Mouse (Mus musculus): Measurements from ENCODE around the gene H2bfm. TPM values are rescaled to one million over a fixed set of nuclear protein-coding genes. Genes with fewer than 3 reads are reported as not detected.
A peak's percentile ranks its signal among the peaks of the same experiment; 100 is the strongest.
"Not testable (repeated sequence)": the region's sequence is repeated elsewhere in the genome, so short reads cannot be mapped to it uniquely, and the experiment has no call there.

H2bfm gene
- polyA plus RNA-seq (2015; fragmentation: Nextera tagmentation; extraction: Ambion mirVana): not detected in 2 replicates

DNA sequence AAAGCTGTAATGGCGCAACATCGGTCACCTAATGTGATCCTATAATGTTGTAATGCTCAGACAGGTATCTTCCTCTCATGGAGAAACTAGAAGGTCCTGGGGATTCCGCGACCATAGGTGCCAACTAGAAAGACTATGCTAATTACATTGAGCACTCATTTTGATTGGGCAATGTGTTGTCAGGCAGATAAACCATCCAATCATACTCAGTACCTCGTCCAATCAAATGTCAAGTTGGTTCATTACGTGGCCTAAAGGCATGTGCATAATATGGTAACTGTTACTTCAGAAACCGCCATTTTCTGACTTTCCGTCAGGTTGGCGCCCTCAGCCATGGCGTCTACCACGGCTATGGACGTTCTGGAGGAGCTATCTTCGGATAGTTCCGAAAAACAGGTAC, at the start of gene H2bfm:
Gene H2bfm, plus strand, starts transcription at position 295 of the 400 bp plus-strand sequence.
- no peak for ATAC-seq (ENCODE audit: low read depth)
- H3K27ac ChIP-seq: no peak within 1 kb of the TSS
- peaks cover 5% of the 10 kb centered on the region; the same call in 1 of the 2 replicates for H3K9me3 ChIP-seq (replicated peaks)
- no peaks in the 10 kb centered on the region for H3K27me3 ChIP-seq
- H3K4me3 ChIP-seq (replicated peaks): no peak within 1 kb of the TSS
- H3K4me2 ChIP-seq: no peak within 1 kb of the TSS
- no peaks in the 10 kb centered on the region for H3K36me3 ChIP-seq
- no peaks in the 10 kb centered on the region for H3K4me1 ChIP-seq (replicated peaks)
- no peak within 1 kb of the TSS for H3K9ac ChIP-seq
- 75% methylated on average over 14 of the region's 14 CpGs for whole genome bisulfite sequencing (ENCODE audit: insufficient replicate concordance)
- no peak for DNase-seq

DNA sequence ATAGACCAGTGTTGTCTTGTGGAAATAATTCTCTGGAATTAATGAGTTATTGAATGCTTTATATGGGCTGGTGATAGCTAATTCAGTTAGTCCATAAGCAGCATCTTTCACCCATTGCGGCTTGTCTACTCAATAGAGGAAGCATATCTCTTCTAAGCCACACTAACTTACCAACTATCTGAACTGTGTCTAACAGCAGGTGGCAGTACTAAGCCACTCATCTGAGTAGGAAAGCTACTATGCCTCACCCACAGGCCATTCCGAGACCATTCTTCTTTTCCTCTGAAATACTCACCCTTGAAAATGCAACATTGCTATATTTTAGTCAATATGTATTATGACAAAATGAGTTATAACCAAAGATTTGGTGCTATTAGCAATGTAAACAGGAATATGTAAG, 31.4 kb upstream of the H2bfm start:
- ATAC-seq (ENCODE audit: low read depth) (no peak), DNase-seq (no peak)
- no peak overlapping the region for H3K4me2 ChIP-seq
- no peaks in the 10 kb centered on the region for H3K36me3 ChIP-seq
- H3K4me3 ChIP-seq (replicated peaks): no peak overlapping the region
- no peaks in the 10 kb centered on the region for H3K9me3 ChIP-seq (replicated peaks)
- H3K4me1 ChIP-seq (replicated peaks): no peaks in the 10 kb centered on the region
- 56% methylated on average over 2 of the region's 2 CpGs for WGBS (ENCODE audit: insufficient replicate concordance)
- no peaks in the 10 kb centered on the region for H3K27me3 ChIP-seq
- H3K27ac ChIP-seq: no peak overlapping the region
- H3K9ac ChIP-seq: no peak overlapping the region

- Histone ChIP-seq H3K4me2 (no peak overlapping the region), H3K4me1 (replicated peaks) (no peaks in the 10 kb centered on the region), H3K36me3 (no peaks in the 10 kb centered on the region), H3K4me3 (replicated peaks) (no peak overlapping the region), H3K27ac (no peak overlapping the region), H3K9ac (no peak overlapping the region), H3K27me3 (no peaks in the 10 kb centered on the region), H3K9me3 (replicated peaks) (no peaks in the 10 kb centered on the region)
- no peak for DNase-seq
- ATAC-seq (ENCODE audit: low read depth): no peak
- 51% methylated on average over 4 of the region's 4 CpGs for WGBS (ENCODE audit: insufficient replicate concordance)
These were observed 22.8 kb upstream of the H2bfm start for GRCm38 (mm10) chrX:136904369-136904768.

DNA sequence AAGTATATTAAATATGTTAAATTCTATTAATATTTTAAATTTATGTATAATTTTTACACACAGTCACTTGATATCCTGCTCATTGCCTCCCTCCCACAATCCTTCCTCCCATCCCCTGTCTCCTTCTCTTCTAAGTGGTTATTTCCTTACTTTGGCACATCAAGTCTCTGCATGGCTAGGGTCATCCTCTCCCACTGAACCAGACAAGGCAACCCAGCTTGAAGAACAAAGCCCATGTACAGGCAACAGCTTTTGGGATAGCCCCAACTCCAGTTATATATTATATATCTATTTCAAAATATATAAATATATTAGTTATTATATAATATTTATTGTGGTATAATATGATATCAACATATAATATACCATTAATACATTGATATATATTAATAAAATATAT, 1.3 kb upstream of the H2bfm start:
- Histone ChIP-seq H3K9me3 (replicated peaks) (peaks cover 5% of the 10 kb centered on the region; the same call in 1 of the 2 replicates), H3K4me1 (replicated peaks) (no peaks in the 10 kb centered on the region), H3K9ac (no peak overlapping the region), H3K4me3 (replicated peaks) (no peak overlapping the region), H3K27me3 (no peaks in the 10 kb centered on the region), H3K27ac (no peak overlapping the region), H3K4me2 (no peak overlapping the region), H3K36me3 (no peaks in the 10 kb centered on the region)
- DNase-seq (no peak), ATAC-seq (ENCODE audit: low read depth) (no peak)

DNA sequence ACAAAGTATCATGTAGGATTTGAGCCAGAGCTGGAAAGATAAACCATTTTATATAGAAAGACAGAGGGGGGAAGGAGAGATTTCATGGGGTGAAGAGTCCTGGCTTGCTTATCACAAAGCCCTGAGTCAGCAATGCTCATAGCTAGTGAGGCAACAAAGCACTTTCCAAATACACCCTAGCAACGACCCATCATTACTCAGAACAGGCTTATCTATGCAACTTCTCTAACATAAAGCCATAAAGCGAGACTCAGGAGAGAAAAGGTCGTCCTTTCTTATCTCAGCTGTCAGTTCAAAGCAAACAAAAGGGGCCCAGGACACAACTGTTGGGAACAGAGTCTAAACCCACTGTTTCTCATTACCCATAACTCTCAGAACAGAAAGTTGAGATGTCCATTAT, 10.9 kb downstream of the H2bfm start:
- Histone ChIP-seq H3K4me3 (replicated peaks) (no peak overlapping the region), H3K9ac (no peak overlapping the region), H3K27me3 (no peaks in the 10 kb centered on the region), H3K4me1 (replicated peaks) (no peaks in the 10 kb centered on the region), H3K9me3 (replicated peaks) (no peaks in the 10 kb centered on the region), H3K36me3 (no peaks in the 10 kb centered on the region), H3K4me2 (no peak overlapping the region), H3K27ac (no peak overlapping the region)
- ATAC-seq (ENCODE audit: low read depth) (no peak), DNase-seq (no peak)
- 17% methylated on average over 3 of the region's 3 CpGs for WGBS (ENCODE audit: insufficient replicate concordance)

DNA sequence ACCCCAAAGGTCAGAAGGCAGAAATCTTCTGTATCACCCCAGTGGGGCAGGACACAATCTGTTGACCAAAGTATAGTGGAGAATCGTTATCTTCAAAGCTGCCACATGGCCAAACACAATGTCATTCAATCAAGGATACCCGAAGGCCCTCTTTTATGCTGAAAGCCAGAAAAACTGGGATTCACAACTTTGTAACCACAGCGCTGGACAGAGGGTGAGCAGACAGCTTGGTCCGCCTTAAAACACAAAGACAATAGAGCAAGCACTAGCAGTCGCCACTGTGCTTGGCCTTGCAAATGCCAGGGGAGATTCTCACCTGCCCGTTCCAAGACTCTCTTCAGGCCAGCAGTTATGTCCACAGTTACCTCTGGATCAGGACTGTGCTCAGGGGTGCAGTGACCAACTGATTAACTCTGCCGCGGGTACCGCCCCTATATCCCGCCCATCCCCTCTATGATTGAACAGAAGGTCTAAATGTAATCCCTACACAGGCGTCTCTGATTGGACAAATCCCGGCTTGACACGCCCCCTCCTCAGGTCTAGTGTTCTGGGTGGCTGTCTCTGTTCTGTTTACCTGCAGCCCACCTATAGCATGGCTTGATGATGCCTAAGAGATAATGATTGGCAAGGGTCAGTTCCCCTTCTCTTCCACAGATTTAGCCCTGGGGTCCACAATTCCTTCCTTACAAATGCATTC, 30.6 kb downstream of the H2bfm start:
- WGBS (ENCODE audit: insufficient replicate concordance): 22% methylated on average over 13 of the region's 13 CpGs
- DNase-seq; H3K9me3 ChIP-seq (replicated peaks); H3K27me3 ChIP-seq; H3K4me1 ChIP-seq (replicated peaks); H3K4me2 ChIP-seq; H3K4me3 ChIP-seq (replicated peaks); H3K9ac ChIP-seq; H3K36me3 ChIP-seq; H3K27ac ChIP-seq: not testable (repeated sequence)
- peak; percentile 75; the same call in 1 of the 2 replicates for ATAC-seq (ENCODE audit: low read depth)

- H3K36me3 ChIP-seq; ATAC-seq (ENCODE audit: low read depth); H3K9me3 ChIP-seq (replicated peaks); H3K27ac ChIP-seq; DNase-seq; H3K4me2 ChIP-seq; H3K27me3 ChIP-seq; H3K4me3 ChIP-seq (replicated peaks); H3K9ac ChIP-seq; H3K4me1 ChIP-seq (replicated peaks): not testable (repeated sequence)
- WGBS (ENCODE audit: insufficient replicate concordance): 62% methylated on average over 5 of the region's 5 CpGs
These were observed 31.2 kb downstream of the H2bfm start for GRCm38 (mm10) chrX:136958300-136958699.

- no peak overlapping the region for H3K4me2 ChIP-seq
- DNase-seq: no peak
- H3K9me3 ChIP-seq (replicated peaks): no peaks in the 10 kb centered on the region
- H3K27me3 ChIP-seq: no peaks in the 10 kb centered on the region
- no peaks in the 10 kb centered on the region for H3K4me1 ChIP-seq (replicated peaks)
- ATAC-seq (ENCODE audit: low read depth): no peak
- no peaks in the 10 kb centered on the region for H3K36me3 ChIP-seq
- WGBS (ENCODE audit: insufficient replicate concordance): 20% methylated on average over 2 of the region's 2 CpGs
- H3K4me3 ChIP-seq (replicated peaks): no peak overlapping the region
- H3K9ac ChIP-seq: no peak overlapping the region
- H3K27ac ChIP-seq: no peak overlapping the region
These were observed 32.6 kb downstream of the H2bfm start for GRCm38 (mm10) chrX:136959688-136960087.

- Histone ChIP-seq H3K4me2 (peak within 1 kb of the TSS; percentile 39), H3K4me3 (replicated peaks) (peak within 1 kb of the TSS; percentile 26)
- DNase-seq; H3K27me3 ChIP-seq; H3K9me3 ChIP-seq (replicated peaks); ATAC-seq (ENCODE audit: low read depth); H3K36me3 ChIP-seq; H3K4me1 ChIP-seq (replicated peaks); H3K27ac ChIP-seq; H3K9ac ChIP-seq: not testable (repeated sequence)
- 65% methylated on average over 6 of the region's 6 CpGs for WGBS (ENCODE audit: insufficient replicate concordance)
These were observed 48.3 kb downstream of the H2bfm start, which contains the start of gene Tmsb15b2 for GRCm38 (mm10) chrX:136975397-136975796. Gene Tmsb15b2 (minus strand): TSS chrX:136975497.

- Histone ChIP-seq H3K4me2 (peak within 1 kb of the TSS; percentile 39), H3K27me3 (no peaks in the 10 kb centered on the region), H3K36me3 (no peaks in the 10 kb centered on the region), H3K4me1 (replicated peaks) (no peaks in the 10 kb centered on the region), H3K9ac (no peak within 1 kb of the TSS), H3K9me3 (replicated peaks) (no peaks in the 10 kb centered on the region), H3K4me3 (replicated peaks) (peak within 1 kb of the TSS; percentile 26), H3K27ac (no peak within 1 kb of the TSS)
- DNase-seq (peak; percentile 40), ATAC-seq (ENCODE audit: low read depth) (peak; percentile 97)
- WGBS (ENCODE audit: insufficient replicate concordance): 26% methylated on average over 15 of the region's 15 CpGs
These were observed 49.4 kb downstream of the H2bfm start, which contains the start of the genes Tmsb15l and Tmsb15b1 for GRCm38 (mm10) chrX:136976424-136977084. Gene Tmsb15l (minus strand): TSS chrX:136976869. Gene Tmsb15b1 (minus strand): TSS chrX:136976874.
